ENCODE assay signal across 2 mouse cellular contexts in genomic region chr11:5526573-5527439, GRCm38 (mm10).
TF ChIP-seq lines count a peak whose summit lies in the region.

No protein-coding gene starts in this region.

TF ChIP-seq in CH12.LX, 34 proteins besides CTCF, POLR2A, EP300 and RAD21:
- TF ChIP-seq ZMIZ1 (IDR thresholded peaks at IDR 0.05; ENCODE audit: low read depth, low read length) (peak; percentile 66), SMC3 (IDR thresholded peaks at IDR 0.05; ENCODE audit: low read depth, low read length) (no peak; the same call in 1 of the 2 replicates), ZNF384 (IDR thresholded peaks at IDR 0.05; ENCODE audit: low read depth, low read length) (no peak), RCOR1 (conservative IDR thresholded peaks at IDR 0.05; ENCODE audit: low read depth, low read length) (peak; percentile 65; the same call in 1 of the 2 replicates), ZKSCAN1 (IDR thresholded peaks at IDR 0.05; ENCODE audit: borderline replicate concordance, low read depth, low read length) (no peak), SIN3A (IDR thresholded peaks at IDR 0.05; ENCODE audit: low read length) (peak; percentile 62; the same call in 1 of the 2 replicates), JUN (IDR thresholded peaks at IDR 0.05; ENCODE audit: insufficient read depth, low read depth, low read length) (0 out of 2 replicates have a peak, but pooled peaks have one; percentile 1), IRF4 (IDR thresholded peaks at IDR 0.05; ENCODE audit: low read depth, low read length) (peak; percentile 48; the same call in 1 of the 2 replicates), KAT2A (IDR thresholded peaks at IDR 0.05; ENCODE audit: insufficient replicate concordance, low read length) (0 out of 2 replicates have a peak, but pooled peaks have one; percentile 7), TBP (conservative IDR thresholded peaks at IDR 0.05; ENCODE audit: low read depth, low read length) (0 out of 2 replicates have a peak, but pooled peaks have one; percentile 40), CHD2 (IDR thresholded peaks at IDR 0.05; ENCODE audit: low read length) (peak; percentile 52), POLR2AphosphoS2 (IDR thresholded peaks at IDR 0.05; ENCODE audit: low read depth, low read length) (peak; percentile 99), UBTF (IDR thresholded peaks at IDR 0.05; ENCODE audit: low read depth, low read length) (no peak), USF1 (IDR thresholded peaks at IDR 0.05; ENCODE audit: low read depth, low read length) (no peak), MAZ (IDR thresholded peaks at IDR 0.05; ENCODE audit: low read depth, low read length) (no peak), ELF1 (IDR thresholded peaks at IDR 0.05; ENCODE audit: low read depth, low read length) (no peak), HCFC1 (IDR thresholded peaks at IDR 0.05; ENCODE audit: low read depth, low read length) (0 out of 2 replicates have a peak, but pooled peaks have one; percentile 0), NRF1 (IDR thresholded peaks at IDR 0.05; ENCODE audit: low read depth, low read length) (no peak), MYC (IDR thresholded peaks at IDR 0.05; ENCODE audit: low read depth, low read length) (0 out of 2 replicates have a peak, but pooled peaks have one; percentile 17)

TF ChIP-seq in ES-E14, 5 proteins besides CTCF, POLR2A, EP300 and RAD21:
- TF ChIP-seq HCFC1 (IDR thresholded peaks at IDR 0.05; ENCODE audit: borderline replicate concordance, insufficient read depth, low read length) (no peak), CHD2 (IDR thresholded peaks at IDR 0.05; ENCODE audit: low read depth, low read length) (no peak), ZC3H11A (IDR thresholded peaks at IDR 0.05; ENCODE audit: borderline replicate concordance, low read depth, low read length) (no peak), MAFK (IDR thresholded peaks at IDR 0.05; ENCODE audit: insufficient read depth, low read depth, low read length) (no peak), ZNF384 (IDR thresholded peaks at IDR 0.05; ENCODE audit: low read depth, low read length) (no peak)
